Mouse (Mus musculus): ENCODE measurements around the gene Dexi.

The Dexi gene

DNA sequence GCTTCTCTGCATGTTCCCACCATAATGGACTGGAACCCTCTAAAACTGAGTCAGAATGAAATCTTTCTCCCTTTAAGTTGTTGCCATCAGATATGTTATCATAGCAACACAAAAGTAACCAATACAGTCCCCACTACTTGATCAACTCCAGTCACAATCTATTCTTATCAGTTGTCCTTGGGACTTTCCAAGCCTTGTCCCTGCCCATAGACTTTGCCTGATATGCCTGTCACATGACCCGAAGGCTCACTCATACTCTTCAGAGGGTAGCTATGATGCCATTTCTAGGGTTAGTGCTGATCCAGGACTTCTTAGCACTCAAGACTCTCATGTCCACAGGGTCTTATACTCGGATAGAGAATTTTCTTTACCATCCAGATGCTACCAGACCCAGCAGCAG lies 82.7 kb downstream of the Dexi start:
- CTCF ChIA-PET: interaction anchor here (0.6 kb wide), 1 partner anchor 20 kb away, joined by 3 read pairs; the partner anchor contains the start of gene Ciita

DNA sequence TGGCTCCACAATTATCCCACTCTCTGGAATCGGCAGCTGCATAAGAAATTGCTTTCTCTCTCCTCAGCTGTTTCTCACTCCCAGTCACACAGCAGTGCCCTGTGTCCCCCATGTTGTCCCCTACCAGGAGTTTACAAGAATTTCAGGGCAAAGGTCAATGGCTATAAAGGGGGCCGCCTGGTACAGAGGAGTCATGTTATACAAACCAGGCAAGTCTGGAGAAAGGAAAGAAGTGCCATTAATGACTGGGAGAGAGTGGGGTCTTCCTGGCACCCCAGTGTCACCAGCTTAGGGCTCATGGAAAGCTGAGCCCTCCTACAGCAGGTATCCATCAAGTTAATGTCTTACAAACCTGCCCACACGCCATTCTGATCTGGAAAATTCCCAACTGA lies 88.3 kb downstream of the Dexi start:
- CTCF ChIA-PET: interaction anchor here (0.7 kb wide), 1 partner anchor 27 kb away, joined by 3 read pairs; no protein-coding TSS in a partner anchor

DNA sequence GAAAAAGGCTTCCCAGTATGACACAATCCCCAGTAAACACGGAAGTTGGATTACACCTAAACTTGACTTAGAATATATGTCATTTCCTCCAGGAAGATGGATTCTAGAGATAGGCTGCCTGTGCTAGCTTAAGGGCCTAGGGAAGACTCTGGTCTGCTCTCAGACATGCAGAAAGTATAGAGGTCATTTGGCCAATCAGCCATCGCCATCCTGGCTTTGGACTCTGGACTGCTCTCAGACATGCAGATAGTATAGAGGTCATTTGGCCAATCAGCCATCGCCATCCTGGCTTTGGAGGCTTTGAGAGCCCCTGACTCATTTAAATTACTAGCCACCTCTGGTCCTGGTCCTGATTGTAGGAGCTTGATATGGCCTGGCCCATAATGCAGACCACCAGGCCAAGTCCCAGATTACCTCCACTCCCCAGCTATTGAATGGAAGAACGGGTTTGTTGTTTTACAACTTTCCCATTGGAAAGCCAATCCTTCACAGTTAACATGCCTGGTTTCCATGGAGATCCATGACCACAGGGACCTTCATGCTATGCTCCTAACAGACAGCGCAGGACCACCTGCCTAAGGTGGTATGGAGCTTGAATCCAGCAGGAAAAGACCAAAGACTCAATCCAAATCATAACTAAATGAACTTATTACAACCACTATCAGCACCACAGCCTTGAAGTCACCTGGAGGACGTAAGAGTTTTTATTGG lies 88.8 kb downstream of the Dexi start:
- CTCF ChIA-PET: interaction anchor here (0.7 kb wide), 1 partner anchor 28 kb away, joined by 3 read pairs; no protein-coding TSS in a partner anchor
